Mouse (Mus musculus) urinary bladder, postnatal 25 days (tissue): ENCODE data around the gene Ssbp2.
A peak's percentile ranks its signal among the peaks of the same experiment; 100 is the strongest.

Experiments used
- DNase-seq: peaks from one replicate; pipeline ENCODE4 v3.0.0; 2022; ENCODE audit warnings: low spot score

The Ssbp2 gene

GRCm38 (mm10) chr13:91634123-91634522, 174.0 kb downstream of the Ssbp2 start:
- DNase-seq = no peak

DNA sequence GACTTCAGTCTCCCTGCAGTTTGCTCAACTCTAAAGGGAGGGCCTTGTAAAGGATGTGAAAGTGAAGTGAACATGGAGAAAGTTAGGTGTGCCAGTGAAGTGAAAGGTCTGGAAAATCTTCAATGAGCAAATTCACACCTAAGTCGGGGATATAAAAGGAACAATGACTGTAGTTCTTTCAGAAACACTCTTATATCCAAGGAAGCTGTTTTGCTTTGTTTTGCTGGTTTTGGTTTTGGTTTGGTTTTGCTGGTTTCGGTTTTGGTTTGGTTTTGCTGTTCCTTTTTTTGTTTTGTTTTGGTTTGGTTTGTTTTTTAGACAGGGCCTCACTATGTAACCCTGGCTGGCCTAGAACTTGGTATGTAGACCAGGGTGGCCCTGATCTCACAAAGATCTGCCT, 175.9 kb downstream of the Ssbp2 start:
- no peak for DNase-seq

DNA sequence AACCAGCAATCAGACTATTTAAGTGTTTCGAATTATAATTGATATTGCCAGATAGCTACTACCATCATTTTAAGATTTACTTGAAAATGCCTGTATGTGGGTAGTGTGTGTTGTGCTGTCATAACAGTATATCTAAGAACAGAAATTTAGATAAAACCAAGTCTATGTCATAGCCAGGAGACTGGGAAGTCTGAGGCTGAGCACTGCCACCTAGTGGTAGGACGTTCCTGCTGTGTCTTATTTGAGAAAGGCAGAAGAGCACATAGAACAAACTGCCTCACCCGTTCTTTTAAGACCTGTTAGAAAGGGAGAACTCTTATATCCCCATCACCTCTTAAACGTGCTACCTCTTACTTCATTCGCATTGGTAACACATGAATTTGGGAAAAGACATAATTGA, 176.7 kb downstream of the Ssbp2 start:
- peak; percentile 75 for DNase-seq

GRCm38 (mm10) chr13:91638836-91639235, 178.8 kb downstream of the Ssbp2 start:
- DNase-seq = no peak

DNA sequence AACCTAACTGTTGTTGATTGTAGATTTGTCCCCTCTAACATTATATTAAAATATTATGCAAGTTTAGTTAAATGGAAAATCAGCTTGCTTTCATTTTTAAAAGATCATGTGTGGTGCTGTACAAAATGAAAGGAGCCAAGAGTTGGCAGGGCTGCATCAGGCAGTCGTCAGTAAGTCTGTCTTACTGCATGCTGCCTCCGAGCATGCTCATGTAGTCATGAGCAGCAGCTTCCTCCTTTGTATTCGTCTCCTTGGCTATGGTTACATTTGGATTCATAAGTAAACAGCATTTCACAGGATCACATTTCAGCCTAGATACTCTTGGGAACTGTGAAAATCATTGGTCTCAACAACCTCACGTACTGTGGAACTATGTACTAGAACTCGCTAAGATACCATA, 180.1 kb downstream of the Ssbp2 start:
- DNase-seq = no peak

DNA sequence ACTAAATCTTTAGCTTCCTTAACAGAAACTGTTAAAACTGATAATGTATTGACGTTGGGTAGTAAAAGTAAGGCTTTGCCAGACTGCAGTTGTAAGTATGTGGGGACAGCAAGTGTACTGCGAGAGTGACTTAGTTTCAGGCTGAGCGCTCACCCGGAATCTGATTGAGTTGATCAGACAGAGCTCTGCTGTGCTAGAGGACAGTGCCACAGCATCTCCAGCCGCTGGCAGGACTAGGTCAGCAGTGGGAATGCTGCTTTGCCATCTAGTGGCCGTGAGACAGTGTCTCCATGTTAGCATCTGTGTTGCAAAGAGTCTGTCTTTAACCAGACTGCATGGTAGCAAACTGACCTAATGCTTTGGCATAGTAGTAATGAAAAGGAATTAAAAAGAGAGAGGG, 188.2 kb downstream of the Ssbp2 start:
- no peak for DNase-seq

GRCm38 (mm10) chr13:91649926-91650325, 189.8 kb downstream of the Ssbp2 start:
- no peak for DNase-seq

DNA sequence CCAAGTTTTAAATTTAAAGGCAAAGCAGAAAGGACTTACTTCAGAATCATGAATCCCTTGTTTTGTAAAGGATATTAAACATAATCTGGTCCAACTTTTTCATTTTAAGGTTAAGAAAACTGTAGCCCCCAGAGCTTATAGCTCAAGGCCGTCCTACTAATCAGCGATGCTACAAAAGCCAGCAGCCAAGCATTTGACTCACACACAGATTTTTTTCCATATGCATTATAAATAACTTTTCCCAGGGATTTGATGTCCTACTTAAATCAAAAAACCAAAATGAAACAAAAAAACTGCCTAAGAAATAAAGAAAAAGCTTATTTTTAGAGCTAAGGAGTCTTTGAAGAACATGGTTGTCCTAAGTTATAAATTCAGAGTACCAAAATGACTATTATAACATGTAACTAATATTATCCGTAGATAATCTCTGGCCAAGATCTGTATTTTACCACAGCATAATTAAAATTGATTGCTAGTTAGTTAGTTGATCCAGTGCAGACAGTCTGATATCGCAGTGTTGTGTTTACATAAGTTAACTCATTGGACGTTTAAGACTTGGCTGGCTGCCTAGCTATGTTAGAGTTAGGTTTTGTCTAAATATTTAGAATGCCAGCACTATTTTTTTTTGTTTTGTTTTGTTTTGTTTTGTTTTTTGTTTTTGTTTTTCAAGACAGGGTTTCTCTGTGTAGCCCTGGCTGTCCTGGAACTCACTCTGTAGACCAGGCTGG, 201.1 kb downstream of the Ssbp2 start:
- no peak for DNase-seq

DNA sequence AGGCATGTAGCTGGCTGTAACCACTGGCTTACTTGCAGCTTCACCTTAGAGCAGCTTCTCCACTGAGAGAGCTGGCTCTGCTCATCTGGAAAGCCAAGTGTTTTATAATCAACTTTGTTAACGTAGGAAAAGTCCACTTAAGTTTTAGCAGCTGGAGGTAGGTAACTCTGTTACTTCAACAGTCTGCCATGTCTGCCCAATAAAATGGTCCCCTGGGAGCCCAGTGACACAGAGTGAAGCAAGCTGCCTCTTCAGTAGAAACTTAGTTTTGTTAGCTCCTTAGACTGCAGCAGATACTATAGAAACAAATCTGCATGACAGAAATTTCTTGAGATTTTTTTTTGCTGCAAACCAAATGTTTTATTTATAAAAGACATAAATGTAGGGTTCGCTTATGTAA, 202.7 kb downstream of the Ssbp2 start:
- DNase-seq = no peak

DNA sequence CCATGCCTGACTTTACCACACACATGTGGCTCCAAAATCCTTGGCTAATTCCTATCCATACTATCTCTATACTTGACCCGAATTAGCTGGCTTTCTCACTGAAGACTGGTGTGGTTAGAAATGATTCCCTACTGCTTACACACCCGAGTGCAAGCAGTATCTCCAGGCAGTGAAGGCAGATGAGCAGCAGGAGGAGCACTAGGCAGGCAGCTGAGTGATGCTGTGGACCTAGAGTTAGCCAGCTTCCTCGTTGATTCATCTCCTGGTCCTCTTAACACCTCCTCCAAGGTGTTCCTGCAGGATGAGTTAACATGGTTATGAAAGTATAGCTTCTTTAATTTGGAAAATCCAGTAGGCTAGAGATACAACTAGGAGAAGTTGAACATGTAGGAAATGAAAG, 213.2 kb downstream of the Ssbp2 start:
- no peak for DNase-seq

GRCm38 (mm10) chr13:91680764-91681437, 220.8 kb downstream of the Ssbp2 start:
- DNase-seq = no peak

- DNase-seq = no peak
Observed at GRCm38 (mm10) chr13:91681474-91681873, 221.4 kb downstream of the Ssbp2 start.

GRCm38 (mm10) chr13:91690118-91690517, 230.0 kb downstream of the Ssbp2 start:
- no peak for DNase-seq

DNA sequence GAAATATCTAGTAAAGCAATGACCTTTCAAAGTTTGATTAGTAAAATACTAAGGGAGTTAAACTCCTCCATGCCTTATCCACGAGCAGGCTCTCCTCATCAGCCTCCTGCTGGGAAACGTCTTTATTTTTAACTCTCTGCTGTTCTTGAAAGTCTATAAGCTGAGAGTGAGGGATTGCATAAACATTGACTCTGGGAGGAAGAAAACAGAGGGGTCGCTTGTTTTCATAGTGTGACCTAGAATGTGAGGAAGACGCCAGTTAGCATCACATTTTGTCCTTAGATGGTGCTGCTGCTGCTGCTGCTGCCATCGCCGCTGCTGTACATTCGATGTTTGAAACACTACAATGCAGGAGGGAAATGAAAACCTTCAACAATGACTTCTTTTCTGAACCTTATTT, 233.5 kb downstream of the Ssbp2 start:
- no peak for DNase-seq

GRCm38 (mm10) chr13:91695406-91695805, 235.3 kb downstream of the Ssbp2 start:
- DNase-seq = no peak

DNA sequence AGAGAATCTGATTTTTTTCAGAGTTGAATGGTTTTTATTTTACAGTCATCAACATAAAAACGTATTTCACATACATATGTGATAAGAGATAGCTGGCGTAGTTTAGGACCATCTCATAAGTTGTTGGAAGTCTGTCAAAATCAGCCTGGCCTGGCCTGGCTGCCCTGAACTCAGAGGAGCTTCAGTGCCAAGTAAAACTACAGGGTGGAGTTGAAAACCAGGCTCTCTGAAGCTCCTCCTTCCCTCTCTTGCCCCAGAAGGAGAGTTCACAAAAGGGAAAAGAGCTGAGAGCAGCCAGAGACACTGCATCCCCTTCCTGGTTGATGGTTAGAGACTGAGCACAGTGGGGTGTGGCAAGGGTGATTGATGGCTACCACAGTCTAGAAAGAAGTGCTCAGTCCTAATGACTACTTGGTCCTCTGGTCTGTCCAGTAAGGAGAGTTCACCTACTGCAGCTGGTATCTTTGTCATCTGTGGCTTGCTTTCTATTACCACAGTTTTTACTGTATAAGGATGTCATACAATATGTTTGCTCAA, 236.1 kb downstream of the Ssbp2 start:
- no peak for DNase-seq

- peak; percentile 9 for DNase-seq
Observed at GRCm38 (mm10) chr13:91697011-91697410, 236.9 kb downstream of the Ssbp2 start.

- DNase-seq = no peak
Observed at GRCm38 (mm10) chr13:91702337-91702736, 242.3 kb downstream of the Ssbp2 start.

- no peak for DNase-seq
Observed at GRCm38 (mm10) chr13:91719487-91719886, 259.4 kb downstream of the Ssbp2 start.

GRCm38 (mm10) chr13:91723108-91723735, 263.1 kb downstream of the Ssbp2 start:
- DNase-seq = no peak

- no peak for DNase-seq
Observed at GRCm38 (mm10) chr13:91723736-91724119, 263.6 kb downstream of the Ssbp2 start.

DNA sequence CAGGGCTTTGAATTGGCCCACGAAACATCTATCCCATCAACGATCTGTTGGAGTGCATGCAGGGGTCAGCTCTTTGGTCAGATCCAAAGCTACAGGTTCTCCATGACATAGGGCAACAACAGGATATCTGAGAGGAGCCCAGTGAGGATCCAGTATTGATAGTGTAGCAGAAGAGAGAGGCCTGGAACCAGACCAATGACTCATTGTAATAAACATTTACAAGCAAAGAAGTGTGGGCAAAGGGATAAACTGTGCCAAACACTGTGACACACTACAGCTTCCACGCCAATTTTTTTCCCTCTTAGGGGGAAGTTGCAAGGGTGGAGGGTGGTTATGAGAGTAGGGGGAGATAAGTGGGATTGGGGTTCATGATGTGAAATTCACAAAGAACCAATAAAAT, 264.1 kb downstream of the Ssbp2 start:
- DNase-seq = no peak

DNA sequence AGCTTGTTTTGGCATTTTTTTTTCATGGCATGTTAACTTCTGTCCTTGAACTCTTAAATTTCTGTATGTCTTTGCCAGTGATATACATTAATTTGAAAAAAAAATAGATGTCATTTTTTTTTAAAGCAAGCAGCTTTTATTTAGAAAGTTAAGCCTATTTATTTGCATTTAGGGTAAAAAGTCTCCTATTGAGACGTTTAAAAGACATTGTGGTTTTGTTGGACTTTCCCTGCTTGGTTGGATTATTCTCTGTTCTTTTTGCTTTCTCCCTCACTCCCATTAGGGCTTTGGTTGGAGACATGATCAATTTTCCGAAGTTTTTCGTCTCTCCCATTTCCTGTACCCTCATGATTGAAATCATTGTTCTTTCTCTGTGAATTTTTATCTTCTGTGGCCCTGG, 265.0 kb downstream of the Ssbp2 start:
- no peak for DNase-seq
